Mouse (Mus musculus) cortical plate, adult 2 months (tissue): Measurements from ENCODE around the gene Gm2244. TPM values are rescaled to one million over a fixed set of nuclear protein-coding genes. Genes with fewer than 3 reads are reported as not detected.
"Not testable (repeated sequence)": the region's sequence is repeated elsewhere in the genome, so short reads cannot be mapped to it uniquely, and the experiment has no call there.

ENCODE experiments used
- H3K27ac ChIP-seq: fragments of 200-500 bp; 2 replicates; pipeline ENCODE4 v1.5.1; 2012; ENCODE audit warnings: low read length, control low read depth, inconsistent platforms; ENCODE audit not compliant: insufficient read depth
- H3K4me1 ChIP-seq: fragments of 200-500 bp; 2 replicates; pipeline ENCODE4 v1.6.1; 2011; ENCODE audit warnings: low read length; ENCODE audit not compliant: control insufficient read depth, insufficient read depth
- H3K4me3 ChIP-seq: fragments of 200-500 bp; 2 replicates; pipeline ENCODE4 v1.5.1; 2011; ENCODE audit warnings: mild to moderate bottlenecking, low read length, control low read depth; ENCODE audit not compliant: insufficient read depth
- polyA plus RNA-seq: library from polyadenylated mRNA; depleted of rRNA; stranded (reverse); fragments of >200 nt; gene quantifications from 2 replicates; pipeline ENCODE4 v1.2.3, GENCODE M21; 2012; rRNA removed

Gm2244 gene
- 0.08 TPM in 1 of 2 replicates, not detected in the other for polyA plus RNA-seq

DNA sequence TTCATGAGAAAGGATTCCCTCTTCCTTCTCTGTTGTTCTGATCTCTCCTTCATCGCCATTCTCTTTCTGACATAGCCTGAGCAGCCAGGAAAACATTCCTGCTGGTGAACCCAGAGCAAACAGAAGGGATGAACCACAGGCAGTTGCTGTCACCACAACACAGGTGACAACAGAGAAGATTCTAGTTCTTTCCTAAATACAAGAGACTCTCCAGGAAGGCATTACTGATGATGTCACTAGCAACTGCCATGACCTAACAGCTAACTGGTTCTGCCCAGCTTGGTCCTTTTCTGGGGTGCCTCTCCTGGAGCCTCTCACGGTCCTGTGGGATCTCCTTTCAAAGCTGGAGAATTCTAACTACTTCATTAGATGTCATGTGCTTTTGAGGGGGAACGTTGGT, at the start of gene Gm2244:
Gene Gm2244 (minus strand): TSS at position 101 of the 400 bp plus-strand sequence.
- not testable (repeated sequence) for H3K4me1 ChIP-seq, H3K27ac ChIP-seq, H3K4me3 ChIP-seq

DNA sequence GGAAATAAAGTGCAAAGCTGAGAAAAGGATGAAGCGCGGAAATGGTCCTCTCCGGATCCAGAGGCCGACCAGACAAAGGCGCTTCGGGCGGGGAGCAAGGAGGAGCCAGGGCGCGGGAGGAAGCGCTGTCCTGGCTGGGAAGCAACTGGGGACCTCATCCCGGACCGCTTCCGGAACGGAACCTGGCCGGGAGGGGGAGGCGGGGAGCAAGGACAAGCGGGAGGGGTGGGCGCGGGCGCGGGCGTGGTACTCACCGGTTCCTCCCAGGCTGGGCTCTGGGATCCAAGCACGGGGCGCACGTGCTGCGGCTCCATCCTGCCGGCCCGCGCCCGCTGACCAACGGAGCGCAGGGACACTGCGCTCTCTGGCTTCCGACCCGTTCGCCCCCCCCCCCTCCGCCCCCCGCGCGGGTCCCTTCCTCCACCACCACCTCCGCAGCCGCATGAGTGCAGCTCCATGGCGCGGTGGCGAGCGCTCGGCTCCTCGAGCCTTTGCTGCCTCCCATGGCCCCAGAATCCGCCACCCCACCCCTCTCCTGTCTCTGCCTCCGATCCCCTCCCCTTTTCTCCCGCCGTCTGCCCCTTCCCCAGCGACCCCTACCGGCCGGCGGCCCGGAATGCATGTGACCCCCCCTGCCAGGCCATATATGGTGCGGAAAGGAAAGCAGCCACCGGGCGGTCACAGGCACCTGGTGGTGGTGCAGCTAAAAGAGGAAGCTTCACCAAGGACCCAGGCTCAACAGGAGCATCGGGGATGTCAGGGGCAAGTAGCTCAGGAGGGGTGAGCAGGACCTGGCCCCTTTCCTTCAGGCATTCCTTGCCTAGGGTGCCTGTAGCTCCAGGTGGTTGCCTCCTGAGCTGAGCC, 35.3 kb upstream of the Gm2244 start, which contains the start of gene Gm2237:
Gene Gm2237 (minus strand): TSS at position 332 of the 864 bp plus-strand sequence.
- H3K4me3 ChIP-seq, result 0 out of 2 replicates have a peak within 1 kb of the TSS, but pooled peaks have one; percentile 18
- H3K4me1 ChIP-seq, H3K27ac ChIP-seq: not testable (repeated sequence)

Other genes starting within 250 kb of the Gm2244 start
- 0.34 TPM in 1 of 2 replicates, not detected in the other for gene Gm21738, start 131.0 kb downstream of the Gm2244 start, polyA plus RNA-seq
- 3.4 and 5.4 TPM in 2 replicates for gene Gm2237, start 35.2 kb upstream of the Gm2244 start, polyA plus RNA-seq
- not detected in 2 replicates for gene Gm5458, start 52.6 kb upstream of the Gm2244 start, polyA plus RNA-seq
- 2.2 TPM in 2 replicates for gene Nid2, start 201.3 kb upstream of the Gm2244 start, polyA plus RNA-seq